Mouse (Mus musculus): ENCODE data around the gene Msn.
"Not testable (repeated sequence)": the region's sequence is repeated elsewhere in the genome, so short reads cannot be mapped to it uniquely, and the experiment has no call there.

Msn gene

DNA sequence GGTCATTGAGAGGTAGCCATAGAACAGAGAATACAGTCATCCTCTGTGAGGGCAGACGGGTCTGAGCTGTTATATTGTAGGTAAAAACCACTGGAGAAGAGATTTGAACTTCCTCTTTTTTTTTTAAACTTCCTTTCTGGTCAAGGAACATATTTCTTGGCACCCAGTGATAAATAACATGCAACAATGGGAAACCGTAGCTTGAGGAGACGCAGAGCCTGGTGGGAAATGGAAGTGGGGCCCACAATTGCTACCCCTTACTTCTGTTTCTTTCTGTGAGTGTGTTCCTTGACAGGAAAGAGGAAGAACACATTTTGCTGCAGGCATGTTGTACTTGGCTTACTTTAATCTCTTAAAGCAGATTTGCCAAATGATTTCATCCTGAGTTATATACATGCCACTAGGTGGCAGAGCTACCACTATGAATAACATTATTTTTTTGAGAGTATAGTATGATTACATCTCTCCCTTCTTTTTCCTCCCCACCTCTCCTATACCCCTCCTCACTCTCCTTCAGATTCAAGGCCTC lies 49.2 kb downstream of the Msn start:
- DNase-seq (ENCODE audit: inconsistent ontology term) = no peak

DNA sequence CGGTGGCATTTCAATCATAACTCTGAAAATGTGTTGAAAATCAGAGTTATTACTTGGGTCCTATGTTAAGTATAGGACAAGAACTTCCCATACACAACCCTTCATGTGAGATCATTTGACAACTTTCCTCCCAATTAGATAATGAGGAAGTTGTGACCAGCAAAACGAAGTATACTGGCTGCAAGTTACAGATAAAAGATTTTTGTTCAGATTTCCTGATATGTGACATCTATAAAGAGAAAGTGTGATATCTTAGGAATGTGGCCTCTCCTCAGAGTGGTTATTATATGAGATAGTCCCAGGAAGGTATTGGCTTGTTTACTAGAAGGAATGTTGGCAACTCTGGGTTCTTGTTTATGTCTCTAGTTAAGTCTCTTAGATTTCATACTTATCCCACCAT lies 52.4 kb downstream of the Msn start:
- DNase-seq (ENCODE audit: inconsistent ontology term) = no peak

DNA sequence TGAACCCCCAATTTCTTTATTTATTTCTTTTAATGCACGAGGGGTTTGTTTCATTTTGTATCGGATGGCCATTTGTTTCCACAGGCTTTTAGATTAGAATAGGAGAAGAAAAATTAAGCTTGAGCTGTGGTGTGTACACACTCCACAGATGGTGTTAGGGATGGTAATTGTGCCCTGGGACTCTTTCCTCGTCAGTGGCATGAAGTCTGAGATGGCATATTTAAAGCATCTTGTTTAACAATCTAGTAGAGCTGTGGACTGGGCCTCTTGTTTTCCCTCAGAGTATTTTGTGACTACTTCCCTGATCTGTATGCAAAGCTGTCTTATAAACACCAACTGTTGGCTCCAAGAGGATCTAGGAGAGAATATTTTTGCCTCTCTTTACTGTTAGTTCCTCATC lies 57.5 kb downstream of the Msn start:
- DNase-seq (ENCODE audit: inconsistent ontology term) = no peak

DNA sequence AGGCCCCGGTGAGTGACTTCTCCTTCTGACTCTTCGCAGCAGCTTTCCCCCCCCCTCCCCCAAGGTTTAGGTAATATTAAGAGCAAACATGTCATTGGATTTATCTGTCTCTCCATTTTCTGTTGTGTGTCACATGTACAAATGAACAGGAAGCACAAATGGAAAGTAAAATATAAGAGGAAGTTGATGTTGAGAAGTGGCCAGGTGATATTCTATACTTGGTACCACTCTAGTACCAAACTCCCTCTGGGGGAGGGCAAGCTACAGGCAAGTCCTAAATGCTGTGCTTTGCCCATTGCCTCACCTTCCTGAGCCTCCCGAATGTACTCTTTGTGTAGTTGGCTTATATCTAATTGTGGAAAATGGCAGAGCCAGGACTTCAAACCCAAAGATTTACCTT lies 62.1 kb downstream of the Msn start:
- no peak for DNase-seq (ENCODE audit: inconsistent ontology term)

DNA sequence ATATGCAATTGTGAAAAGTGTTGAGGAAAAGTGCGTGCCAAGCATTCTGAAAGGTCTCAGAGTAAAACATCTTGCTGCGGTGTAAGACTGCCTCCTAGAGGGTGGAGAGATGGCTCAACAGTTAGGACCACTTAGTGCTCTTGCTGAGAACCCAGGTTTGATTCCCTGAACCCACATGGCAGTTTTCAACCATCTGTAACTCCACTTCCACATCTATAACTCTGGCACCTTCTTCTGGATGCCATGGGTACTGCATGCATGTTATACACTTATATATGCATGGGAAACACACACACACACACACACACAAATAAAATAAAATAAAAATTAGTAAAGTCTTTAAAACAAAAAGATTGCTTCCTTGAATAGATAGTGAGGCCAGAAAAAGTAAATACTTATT lies 66.7 kb downstream of the Msn start:
- DNase-seq (ENCODE audit: inconsistent ontology term) = no peak

DNA sequence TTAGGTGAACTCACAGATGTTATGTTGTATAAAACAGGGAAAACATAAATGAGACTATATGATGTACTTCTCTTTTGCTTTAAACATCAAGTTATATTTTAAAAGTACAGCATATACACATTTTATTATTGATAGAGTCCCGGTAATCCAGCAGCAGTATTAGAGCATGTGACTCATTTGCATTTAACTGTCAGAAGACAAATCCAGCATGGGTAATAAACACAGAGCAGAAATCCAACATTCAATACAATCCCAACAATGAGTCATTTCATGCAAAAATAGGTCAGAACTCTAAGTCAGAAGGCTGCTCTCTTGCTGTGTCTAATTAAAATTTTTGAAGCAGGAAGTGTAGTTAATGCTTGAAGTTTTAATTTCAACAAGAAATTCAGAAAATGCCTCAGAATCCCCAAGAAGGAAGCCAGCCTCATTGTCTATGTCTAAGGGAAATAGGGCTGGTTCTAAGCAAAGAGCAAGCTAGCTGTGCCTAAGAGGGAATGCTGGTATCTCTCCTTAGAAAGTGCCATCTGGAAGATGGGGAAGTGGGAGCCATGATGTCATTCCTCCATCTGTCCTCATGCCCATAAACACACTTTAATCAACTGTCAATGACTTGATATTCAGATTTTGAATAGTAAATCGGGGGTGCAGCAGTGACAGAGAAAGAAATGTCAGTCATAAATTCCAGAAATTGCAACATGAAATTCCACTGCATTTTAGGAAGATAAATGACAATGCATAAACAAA lies 76.0 kb downstream of the Msn start:
- DNase-seq (ENCODE audit: inconsistent ontology term) = peak; percentile 83

DNA sequence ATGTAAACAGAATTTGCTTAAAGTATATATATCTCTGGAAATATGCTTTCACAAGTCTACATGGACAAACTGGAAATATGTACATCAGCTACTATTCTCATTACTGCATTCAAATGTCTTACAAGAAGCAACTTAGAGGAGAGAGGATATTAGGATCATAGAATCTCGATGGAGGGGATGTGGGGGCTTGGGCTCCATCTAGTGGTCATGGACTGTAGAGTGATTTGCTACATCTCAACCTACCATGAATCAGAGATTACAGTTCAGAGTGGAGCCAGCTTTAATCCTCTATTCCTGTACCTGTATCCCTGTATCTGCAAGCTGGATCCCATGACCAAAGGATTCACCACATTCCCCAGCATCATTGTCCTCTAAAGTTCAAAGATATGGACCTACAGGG lies 82.6 kb downstream of the Msn start:
- peak; percentile 52 for DNase-seq (ENCODE audit: inconsistent ontology term)

DNA sequence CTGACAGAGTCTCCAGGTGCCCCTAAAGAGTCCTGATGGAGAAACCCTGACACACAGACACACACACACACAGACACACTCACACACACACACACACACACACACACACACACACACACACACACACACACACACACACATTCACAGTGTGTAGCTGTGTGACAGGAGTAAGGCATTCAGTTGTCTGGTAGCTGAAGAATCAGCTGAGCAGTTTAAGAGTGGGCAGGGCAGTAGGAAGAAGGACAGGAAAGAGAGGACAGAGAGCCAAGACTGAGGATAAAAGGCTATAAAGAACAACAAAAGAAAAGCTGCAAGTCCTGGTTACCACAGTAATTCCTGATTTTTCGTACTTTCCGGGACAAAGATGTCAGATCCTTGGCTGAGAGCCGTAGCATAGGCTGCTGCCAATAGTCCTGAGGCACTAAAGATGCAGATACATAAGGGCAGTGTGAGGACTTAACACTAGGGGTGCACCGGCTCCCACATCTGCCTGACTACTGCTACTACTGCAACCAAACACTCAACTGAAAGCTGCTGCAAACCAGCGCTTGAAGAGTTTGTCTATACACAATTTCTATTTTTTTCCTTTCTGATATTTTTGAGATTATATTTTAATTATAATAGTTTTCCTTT lies 88.4 kb downstream of the Msn start:
- DNase-seq (ENCODE audit: inconsistent ontology term) = peak; percentile 38

DNA sequence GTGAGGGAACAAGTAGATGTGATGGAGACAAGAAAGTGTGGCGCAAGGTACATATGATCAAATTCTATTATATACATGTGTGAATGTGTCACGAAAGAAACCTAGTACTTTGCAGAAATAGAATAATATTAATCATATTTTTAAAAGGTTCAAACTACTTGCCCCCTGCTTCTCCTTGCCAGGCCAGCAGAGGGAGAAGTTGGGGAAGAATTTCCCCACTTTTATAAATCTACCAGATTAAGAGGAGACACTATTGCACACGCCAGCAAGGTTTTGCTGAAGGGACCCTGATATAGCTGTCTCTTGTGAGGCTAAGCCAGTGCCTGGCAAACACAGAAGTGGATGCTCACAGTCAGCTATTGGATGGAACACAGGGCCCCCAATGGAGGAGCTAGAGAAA lies 109.3 kb downstream of the Msn start:
- not testable (repeated sequence) for DNase-seq (ENCODE audit: inconsistent ontology term)

DNA sequence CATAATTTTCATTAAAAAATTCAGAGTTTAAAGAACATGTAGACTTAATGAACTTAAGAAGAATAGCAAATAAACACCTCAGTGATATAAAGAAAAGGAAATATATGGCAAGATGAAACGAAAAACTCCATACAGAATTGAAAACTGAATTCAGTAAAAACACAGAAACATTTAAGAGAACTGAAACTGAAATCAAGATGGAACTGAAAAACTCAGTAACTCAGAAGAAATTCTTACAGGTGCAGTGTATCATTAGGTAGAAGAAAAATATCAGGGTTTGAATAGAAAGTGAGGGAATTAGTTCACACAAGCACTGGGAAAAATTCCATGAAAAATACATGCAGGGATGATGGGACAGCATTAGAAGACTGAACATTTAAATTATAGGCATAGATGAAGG lies 111.0 kb downstream of the Msn start:
- no peak for DNase-seq (ENCODE audit: inconsistent ontology term)

DNA sequence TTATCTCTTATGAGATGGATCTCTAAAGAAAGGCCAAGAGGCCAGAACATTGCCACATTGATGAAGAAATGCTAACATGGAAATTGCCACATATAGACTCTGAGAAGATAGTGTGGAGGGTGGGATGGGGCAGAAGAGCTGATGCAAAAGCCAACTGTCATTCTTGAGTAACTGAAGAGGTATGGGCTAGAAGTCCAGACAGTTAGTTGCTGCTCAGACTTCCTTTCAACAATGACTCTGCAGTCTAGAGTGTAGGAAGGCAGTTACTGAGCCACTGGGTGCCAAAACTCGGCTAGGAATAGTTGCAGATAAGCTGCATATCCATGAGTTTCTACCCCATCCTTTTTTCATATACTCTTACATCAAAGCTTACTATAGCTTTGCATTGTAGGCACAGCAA lies 122.2 kb downstream of the Msn start:
- no peak for DNase-seq (ENCODE audit: inconsistent ontology term)

Measured in Muller cell, postnatal 12 days (primary cell).